Mouse (Mus musculus): Measurements from ENCODE around the gene Chst2.

Chst2 gene

DNA sequence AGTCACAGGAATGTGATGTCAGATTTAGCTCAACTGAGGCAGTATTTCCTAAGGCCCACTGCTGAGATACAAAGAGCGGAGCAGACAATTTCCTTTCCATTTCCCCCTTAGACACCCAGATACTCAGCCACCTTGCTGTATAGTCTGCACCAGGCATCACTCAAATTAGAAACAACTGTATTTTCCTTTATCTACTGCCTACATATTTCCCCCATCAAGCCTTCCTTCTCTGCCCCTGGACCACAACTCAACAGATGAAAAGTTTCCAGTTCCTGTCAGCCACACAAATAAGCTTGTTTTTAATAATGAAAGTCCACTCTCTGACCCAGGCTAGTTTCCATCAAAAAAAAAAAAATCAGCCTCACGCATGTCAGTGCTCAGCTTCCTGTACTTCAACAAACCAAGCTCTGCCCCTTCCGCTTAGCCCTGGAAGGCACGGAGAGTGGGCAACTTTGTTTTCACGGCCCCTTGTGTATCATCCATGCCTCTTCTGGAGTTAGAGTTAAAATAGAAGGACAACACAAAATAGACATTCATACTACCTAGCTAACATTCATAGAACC, 52.6 kb downstream of the Chst2 start:
- no peak for DNase-seq

DNA sequence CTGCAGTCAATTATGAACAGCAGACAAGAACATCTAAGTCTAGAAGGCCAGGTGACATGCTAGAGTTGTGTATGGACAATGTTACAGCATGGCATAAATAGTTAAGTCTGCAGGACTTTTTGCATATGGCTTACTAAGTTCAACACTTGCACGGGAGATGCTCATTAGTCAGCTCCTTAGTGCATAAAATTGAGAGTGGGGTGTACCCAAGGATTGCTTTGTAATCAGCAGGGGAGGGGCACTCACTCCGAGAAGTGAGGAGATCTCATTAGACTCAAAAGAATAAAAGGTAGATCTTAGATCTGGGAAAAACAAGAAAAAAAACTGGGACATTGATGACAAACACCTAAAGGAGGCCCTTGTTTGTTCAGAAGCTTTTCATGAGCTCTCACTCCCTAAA, 54.6 kb downstream of the Chst2 start:
- DNase-seq: no peak

DNA sequence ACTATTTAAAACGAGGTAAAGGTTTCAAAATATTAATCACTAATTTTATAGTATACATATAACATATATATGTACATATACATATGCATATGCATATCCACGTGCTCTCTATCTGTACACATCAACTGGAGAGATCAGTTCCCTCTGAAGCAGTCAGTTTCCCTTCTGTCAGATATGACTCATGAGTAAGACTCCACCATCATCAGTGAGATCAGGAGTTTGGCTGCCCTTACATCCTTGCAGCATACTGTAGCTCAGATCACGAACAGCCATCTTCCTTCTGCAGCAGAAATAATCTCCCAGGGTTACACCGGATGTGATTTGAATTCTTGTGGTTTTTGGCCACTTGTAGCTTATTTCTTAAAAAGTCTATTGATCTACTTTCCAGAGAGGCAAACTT, 56.0 kb downstream of the Chst2 start:
- no peak for DNase-seq
